Mouse (Mus musculus) hematopoietic stem cell, adult 5-6 weeks (primary cell): ENCODE data around the gene Pparg. TPM values are rescaled to one million over a fixed set of nuclear protein-coding genes. Genes with fewer than 3 reads are reported as not detected.

ENCODE experiments used
- ATAC-seq, 2 experiments: fragments of 125-278 bp in 1 of 2; replicated peaks in 1 of 2; 2 replicates each; pipeline ENCODE4 v1.8.0; 2016 to 2017; ENCODE audit warnings: inconsistent platforms in 2 of 2, mild to moderate bottlenecking in 2 of 2, moderate number of reproducible peaks in 2 of 2, low read depth in 1 of 2, moderate TSS enrichment in 1 of 2; ENCODE audit not compliant: low FRiP score in 2 of 2, poor library complexity in 2 of 2, severe bottlenecking in 2 of 2, insufficient read depth in 1 of 2, low TSS enrichment in 1 of 2
- total RNA-seq: library from RNA; stranded (forward); fragments of 172-1452, 232-1000 nt; gene quantifications from 2 replicates; pipeline ENCODE4 v1.2.3, GENCODE M21; 2017

The Pparg gene
- total RNA-seq: 0.50 and 2.0 TPM in 2 replicates

- peak; percentile 61 to 69 for ATAC-seq
Observed at GRCm38 (mm10) chr6:115360776-115361605, at the start of gene Pparg. Gene Pparg (plus strand): TSS chr6:115360951.

GRCm38 (mm10) chr6:115312780-115313179 lies 48.0 kb upstream of the Pparg start:
- no peak for ATAC-seq

GRCm38 (mm10) chr6:115313235-115313738 lies 47.5 kb upstream of the Pparg start:
- no peak for ATAC-seq

- no peak for ATAC-seq
Observed at GRCm38 (mm10) chr6:115313910-115314309, 46.8 kb upstream of the Pparg start.

GRCm38 (mm10) chr6:115315770-115316169 lies 45.0 kb upstream of the Pparg start:
- no peak for ATAC-seq

GRCm38 (mm10) chr6:115316811-115317221 lies 43.9 kb upstream of the Pparg start:
- ATAC-seq: no peak

GRCm38 (mm10) chr6:115318811-115319210 lies 41.9 kb upstream of the Pparg start:
- ATAC-seq: no peak

- ATAC-seq: no peak
Observed at GRCm38 (mm10) chr6:115319686-115320085, 41.1 kb upstream of the Pparg start.

- ATAC-seq: no peak
Observed at GRCm38 (mm10) chr6:115320927-115321714, 39.6 kb upstream of the Pparg start.

- no peak for ATAC-seq
Observed at GRCm38 (mm10) chr6:115321883-115322351, 38.8 kb upstream of the Pparg start.

GRCm38 (mm10) chr6:115322956-115323355 lies 37.8 kb upstream of the Pparg start:
- ATAC-seq: no peak

GRCm38 (mm10) chr6:115330964-115331363 lies 29.8 kb upstream of the Pparg start:
- ATAC-seq: no peak

GRCm38 (mm10) chr6:115333099-115333694 lies 27.6 kb upstream of the Pparg start:
- ATAC-seq: no peak

GRCm38 (mm10) chr6:115335536-115335935 lies 25.2 kb upstream of the Pparg start:
- ATAC-seq: no peak

- no peak for ATAC-seq
Observed at GRCm38 (mm10) chr6:115340084-115340483, 20.7 kb upstream of the Pparg start.

- no peak for ATAC-seq
Observed at GRCm38 (mm10) chr6:115343096-115343495, 17.7 kb upstream of the Pparg start.

GRCm38 (mm10) chr6:115343570-115343969 lies 17.2 kb upstream of the Pparg start:
- ATAC-seq: no peak; a peak in 1 of 4 replicates

- ATAC-seq: no peak
Observed at GRCm38 (mm10) chr6:115344101-115344500, 16.6 kb upstream of the Pparg start.
